Mouse (Mus musculus): ENCODE results near the gene Scn8a.

- TF ChIP-seq CTCF (IDR thresholded peaks at IDR 0.05; ENCODE audit: low read depth) (no peak), EP300 (IDR thresholded peaks at IDR 0.05; ENCODE audit: low read depth) (no peak)
Observed at GRCm38 (mm10) chr15:101095392-101095791, 225.7 kb downstream of the Scn8a start.
